Mouse (Mus musculus): Measurements from ENCODE around the gene Zfp61. TPM values are rescaled to one million over a fixed set of nuclear protein-coding genes. Genes with fewer than 3 reads are reported as not detected.
"Not testable (repeated sequence)": the region's sequence is repeated elsewhere in the genome, so short reads cannot be mapped to it uniquely, and the experiment has no call there.

Gene Zfp61
- polyA plus RNA-seq, 1 experiment from 2014 or later: 46.4 TPM

DNA sequence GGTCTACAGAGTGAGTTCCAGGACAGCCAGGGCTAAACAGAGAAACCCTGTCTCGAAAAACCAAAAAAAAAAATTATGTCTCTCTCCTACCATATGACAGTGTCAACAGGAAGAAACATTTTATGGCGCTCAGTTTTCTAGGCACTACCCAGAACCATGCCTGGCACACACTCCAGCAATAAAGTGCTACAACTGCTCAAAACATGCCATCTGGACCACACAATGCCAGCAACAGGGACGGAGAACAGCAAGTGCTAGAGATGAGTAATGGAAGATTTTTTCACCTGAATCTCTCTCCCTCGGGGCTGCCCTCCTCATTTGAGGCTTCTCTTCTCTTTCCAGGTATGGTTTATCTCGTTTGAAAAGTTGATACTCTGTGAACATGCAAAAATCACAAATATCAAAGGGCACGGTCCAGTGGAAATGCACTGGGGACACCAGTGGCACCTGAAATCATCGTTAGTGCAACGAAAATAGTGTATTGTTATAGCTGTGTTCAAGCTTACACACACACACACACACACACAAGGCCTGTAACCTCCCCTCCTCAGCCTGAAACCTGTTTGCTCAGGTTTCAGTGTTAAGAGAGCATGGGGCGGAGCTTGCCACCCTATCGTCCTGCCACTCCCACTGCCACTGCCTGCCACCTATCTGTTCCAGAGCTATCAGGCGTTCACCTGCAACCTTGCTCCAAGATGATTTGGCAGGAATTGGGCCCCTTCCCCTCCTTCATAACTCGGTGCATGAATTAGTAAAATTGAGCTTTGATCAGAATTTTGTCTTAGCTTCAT, 7.8 kb downstream of the Zfp61 start:
- WGBS: 87% methylated on average over 12 of the region's 12 CpGs
- no peak for DNase-seq (ENCODE audit: low spot score)
- Histone ChIP-seq H3K36me3 (replicated peaks) (peaks cover 96% of the 10 kb centered on the region), H3K4me1 (peaks cover 7% of the 10 kb centered on the region), H3K27me3 (replicated peaks; ENCODE audit: low read depth, poor library complexity, severe bottlenecking) (no peaks in the 10 kb centered on the region), H3K9me3 (peaks cover 10% of the 10 kb centered on the region; the same call in 1 of the 2 replicates), H3K27ac (replicated peaks) (no peak overlapping the region), H3K4me3 (no peak overlapping the region)

- H3K9me3 ChIP-seq: peaks cover 14% of the 10 kb centered on the region; the same call in 1 of the 2 replicates
- H3K27me3 ChIP-seq (replicated peaks; ENCODE audit: low read depth, poor library complexity, severe bottlenecking): no peaks in the 10 kb centered on the region
- 90% methylated on average over 27 of the region's 27 CpGs for WGBS
- DNase-seq (ENCODE audit: low spot score): no peak
- H3K4me1 ChIP-seq: no peaks in the 10 kb centered on the region
- no peak overlapping the region for H3K4me3 ChIP-seq
- no peak overlapping the region for H3K27ac ChIP-seq (replicated peaks)
- peaks cover 95% of the 10 kb centered on the region for H3K36me3 ChIP-seq (replicated peaks)
Observed at GRCm38 (mm10) chr7:24291387-24292090, 9.5 kb downstream of the Zfp61 start.

- Histone ChIP-seq H3K27ac (replicated peaks) (no peak overlapping the region), H3K4me1 (no peaks in the 10 kb centered on the region), H3K36me3 (replicated peaks) (peaks cover 81% of the 10 kb centered on the region), H3K4me3 (no peak overlapping the region), H3K27me3 (replicated peaks; ENCODE audit: low read depth, poor library complexity, severe bottlenecking) (no peaks in the 10 kb centered on the region), H3K9me3 (peaks cover 14% of the 10 kb centered on the region; the same call in 1 of the 2 replicates)
- DNase-seq (ENCODE audit: low spot score): no peak
- 91% methylated on average over 4 of the region's 4 CpGs for WGBS
Observed at GRCm38 (mm10) chr7:24290106-24290693, 10.8 kb downstream of the Zfp61 start.

GRCm38 (mm10) chr7:24288512-24288911, 12.5 kb downstream of the Zfp61 start:
- H3K9me3 ChIP-seq: peaks cover 14% of the 10 kb centered on the region; the same call in 1 of the 2 replicates
- WGBS: 94% methylated on average over 6 of the region's 6 CpGs
- H3K4me1 ChIP-seq: no peaks in the 10 kb centered on the region
- no peak overlapping the region for H3K27ac ChIP-seq (replicated peaks)
- peaks cover 64% of the 10 kb centered on the region for H3K36me3 ChIP-seq (replicated peaks)
- no peak for DNase-seq (ENCODE audit: low spot score)
- H3K27me3 ChIP-seq (replicated peaks; ENCODE audit: low read depth, poor library complexity, severe bottlenecking): no peaks in the 10 kb centered on the region
- no peak overlapping the region for H3K4me3 ChIP-seq

GRCm38 (mm10) chr7:24287670-24288069, 13.4 kb downstream of the Zfp61 start:
- WGBS: 87% methylated on average over 5 of the region's 5 CpGs
- Histone ChIP-seq H3K9me3 (peaks cover 14% of the 10 kb centered on the region; the same call in 1 of the 2 replicates), H3K27me3 (replicated peaks; ENCODE audit: low read depth, poor library complexity, severe bottlenecking) (no peaks in the 10 kb centered on the region), H3K36me3 (replicated peaks) (peaks cover 56% of the 10 kb centered on the region), H3K4me3 (no peak overlapping the region), H3K4me1 (no peaks in the 10 kb centered on the region), H3K27ac (replicated peaks) (no peak overlapping the region)
- DNase-seq (ENCODE audit: low spot score): peak; percentile 6

DNA sequence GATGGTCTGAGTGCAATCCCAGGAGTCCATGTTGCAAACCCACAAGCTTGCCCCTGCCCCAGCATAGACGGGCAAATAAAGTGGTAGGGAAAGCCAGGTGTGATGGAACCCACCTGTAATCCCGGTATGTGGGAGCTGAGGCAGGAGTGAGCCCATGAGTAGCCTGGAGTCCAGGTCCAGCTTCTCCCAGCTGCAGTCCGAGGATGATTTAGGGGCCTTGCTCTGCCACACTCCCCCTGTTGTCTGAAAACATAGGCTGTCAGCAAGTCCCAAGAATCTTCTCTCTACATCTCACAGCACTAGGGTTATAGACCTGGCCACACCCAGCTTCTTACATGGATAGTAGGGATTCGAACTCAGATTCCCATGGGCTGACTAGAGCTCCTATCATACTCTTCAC, 14.1 kb downstream of the Zfp61 start:
- Histone ChIP-seq H3K27ac (replicated peaks) (no peak overlapping the region), H3K27me3 (replicated peaks; ENCODE audit: low read depth, poor library complexity, severe bottlenecking) (no peaks in the 10 kb centered on the region), H3K4me1 (no peaks in the 10 kb centered on the region), H3K9me3 (peaks cover 12% of the 10 kb centered on the region; the same call in 1 of the 2 replicates), H3K36me3 (replicated peaks) (peaks cover 48% of the 10 kb centered on the region), H3K4me3 (no peak overlapping the region)
- WGBS: 72% methylated on average over 4 of the region's 4 CpGs
- peak; percentile 5 for DNase-seq (ENCODE audit: low spot score)

DNA sequence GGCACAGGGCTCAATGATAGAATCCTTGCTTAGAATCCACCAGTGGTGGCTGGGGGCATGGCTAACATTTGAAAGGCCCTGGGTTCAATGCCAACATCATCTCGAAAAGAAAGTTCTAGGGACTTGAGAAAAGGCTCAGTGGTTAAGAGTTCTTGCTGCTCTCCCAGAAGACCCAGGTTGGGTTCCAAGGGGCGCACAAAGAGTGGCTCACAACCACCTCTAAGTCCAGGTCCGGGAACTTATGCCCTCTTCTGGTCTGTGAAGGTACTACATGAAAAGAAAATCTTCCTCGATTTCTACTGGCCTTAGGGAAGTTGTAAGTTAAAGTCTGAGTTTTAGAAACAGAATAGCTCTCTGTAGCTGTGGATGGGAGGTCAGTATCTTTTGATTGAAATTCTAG, 14.9 kb downstream of the Zfp61 start:
- H3K27me3 ChIP-seq (replicated peaks; ENCODE audit: low read depth, poor library complexity, severe bottlenecking): no peaks in the 10 kb centered on the region
- WGBS: 46% methylated on average over 4 of the region's 4 CpGs
- H3K4me1 ChIP-seq: no peaks in the 10 kb centered on the region
- no peak overlapping the region for H3K27ac ChIP-seq (replicated peaks)
- peak; percentile 5 for DNase-seq (ENCODE audit: low spot score)
- H3K36me3 ChIP-seq (replicated peaks): peaks cover 40% of the 10 kb centered on the region
- H3K4me3 ChIP-seq: no peak overlapping the region
- peaks cover 4% of the 10 kb centered on the region; the same call in 1 of the 2 replicates for H3K9me3 ChIP-seq

DNA sequence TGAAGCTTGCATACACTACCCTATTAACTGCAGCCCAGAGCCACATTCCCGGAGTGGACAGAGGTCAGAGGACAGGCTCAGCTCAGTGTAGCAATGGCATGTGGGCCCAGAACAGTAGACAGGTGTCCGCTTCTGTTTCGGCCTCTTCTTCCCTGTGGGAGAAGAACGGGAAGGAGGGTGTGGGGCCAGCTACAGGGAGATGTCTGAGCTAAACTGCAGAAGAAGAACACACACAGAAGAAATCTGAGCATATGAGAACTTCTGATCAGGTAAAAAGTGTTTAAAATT, 20.2 kb downstream of the Zfp61 start:
- H3K36me3 ChIP-seq (replicated peaks): peaks cover 17% of the 10 kb centered on the region
- no peaks in the 10 kb centered on the region for H3K27me3 ChIP-seq (replicated peaks; ENCODE audit: low read depth, poor library complexity, severe bottlenecking)
- no peak for DNase-seq (ENCODE audit: low spot score)
- no peak overlapping the region for H3K4me3 ChIP-seq
- 47% methylated on average over 4 of the region's 4 CpGs for WGBS
- H3K27ac ChIP-seq (replicated peaks): no peak overlapping the region
- H3K9me3 ChIP-seq: peaks cover 7% of the 10 kb centered on the region; the same call in 1 of the 2 replicates
- H3K4me1 ChIP-seq: peaks cover 7% of the 10 kb centered on the region; the same call in 1 of the 2 replicates

DNA sequence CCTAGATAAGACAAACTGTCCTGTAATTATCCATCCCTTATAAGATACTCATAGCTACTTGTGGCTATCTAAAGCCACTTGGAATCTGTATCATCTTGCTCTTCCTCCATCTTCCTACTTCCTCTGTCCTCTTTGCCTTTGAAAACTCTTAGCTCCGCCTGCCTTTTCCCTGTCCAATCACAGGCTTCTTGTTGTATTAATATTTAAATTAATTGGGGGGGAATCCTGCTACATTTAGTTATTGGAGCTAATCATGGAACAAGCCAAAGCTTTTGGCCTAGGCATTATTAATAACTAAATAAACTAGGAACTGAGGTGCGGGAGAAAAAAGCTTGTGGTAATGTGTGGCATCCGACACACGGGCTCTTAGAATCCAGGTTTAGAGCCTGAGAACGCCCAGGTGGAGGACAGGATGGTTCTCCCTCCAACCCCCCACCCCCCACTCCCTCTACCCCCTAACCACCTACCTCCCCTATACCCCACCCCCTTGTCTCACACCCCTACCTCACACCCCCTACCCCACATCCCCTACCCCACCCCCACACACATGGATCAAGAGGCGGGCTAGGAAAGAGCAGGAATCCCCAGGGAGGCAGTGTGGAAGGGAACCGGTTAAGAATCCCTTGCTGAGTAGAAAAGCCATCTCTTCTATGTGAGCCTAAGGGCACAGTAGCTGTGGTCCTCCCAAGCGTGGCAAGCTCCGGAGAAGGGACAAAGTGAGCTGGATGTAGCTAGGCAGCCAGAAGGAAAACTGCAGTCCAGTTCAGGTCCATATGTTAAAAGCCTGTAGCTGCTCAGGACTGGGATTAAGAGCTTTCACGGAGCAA, 20.8 kb downstream of the Zfp61 start:
- Histone ChIP-seq H3K27me3 (replicated peaks; ENCODE audit: low read depth, poor library complexity, severe bottlenecking) (no peaks in the 10 kb centered on the region), H3K36me3 (replicated peaks) (peaks cover 23% of the 10 kb centered on the region), H3K9me3 (peaks cover 8% of the 10 kb centered on the region; the same call in 1 of the 2 replicates), H3K4me1 (peaks cover 7% of the 10 kb centered on the region; the same call in 1 of the 2 replicates), H3K4me3 (no peak overlapping the region), H3K27ac (replicated peaks) (no peak overlapping the region)
- 53% methylated on average over 10 of the region's 10 CpGs for WGBS
- no peak for DNase-seq (ENCODE audit: low spot score)

- H3K4me3 ChIP-seq; H3K27ac ChIP-seq (replicated peaks); H3K4me1 ChIP-seq; DNase-seq (ENCODE audit: low spot score); H3K27me3 ChIP-seq (replicated peaks; ENCODE audit: low read depth, poor library complexity, severe bottlenecking): not testable (repeated sequence)
- H3K9me3 ChIP-seq: peaks cover 14% of the 10 kb centered on the region; the same call in 1 of the 2 replicates
- H3K36me3 ChIP-seq (replicated peaks): peaks cover 38% of the 10 kb centered on the region
- 83% methylated on average over 3 of the region's 3 CpGs for WGBS
Observed at GRCm38 (mm10) chr7:24278771-24279170, 22.3 kb downstream of the Zfp61 start.

DNA sequence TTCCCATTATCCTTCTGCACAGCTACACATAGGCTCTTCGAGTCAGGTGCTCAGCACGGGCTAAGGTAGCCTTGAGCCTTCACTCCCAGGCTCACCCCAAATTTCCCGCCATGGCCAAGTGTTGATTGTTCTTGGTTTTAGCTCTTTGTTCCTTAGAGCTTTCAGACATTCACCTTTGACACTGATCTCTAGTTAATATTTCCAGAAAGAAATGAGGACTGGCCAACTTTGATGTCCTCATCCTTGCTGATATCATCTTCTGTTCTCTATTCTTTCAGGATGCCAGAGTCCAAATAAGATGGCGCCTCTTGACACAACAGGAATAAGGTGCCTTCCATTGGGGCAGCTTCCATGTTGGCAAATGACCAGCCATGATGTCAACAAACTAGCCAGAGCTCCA, 26.6 kb downstream of the Zfp61 start:
- Histone ChIP-seq H3K27me3 (replicated peaks; ENCODE audit: low read depth, poor library complexity, severe bottlenecking) (no peaks in the 10 kb centered on the region), H3K27ac (replicated peaks) (no peak overlapping the region), H3K4me1 (peaks cover 5% of the 10 kb centered on the region), H3K36me3 (replicated peaks) (peaks cover 49% of the 10 kb centered on the region), H3K4me3 (no peak overlapping the region), H3K9me3 (peaks cover 14% of the 10 kb centered on the region; the same call in 1 of the 2 replicates)
- 92% methylated on average over 4 of the region's 4 CpGs for WGBS
- DNase-seq (ENCODE audit: low spot score): no peak

DNA sequence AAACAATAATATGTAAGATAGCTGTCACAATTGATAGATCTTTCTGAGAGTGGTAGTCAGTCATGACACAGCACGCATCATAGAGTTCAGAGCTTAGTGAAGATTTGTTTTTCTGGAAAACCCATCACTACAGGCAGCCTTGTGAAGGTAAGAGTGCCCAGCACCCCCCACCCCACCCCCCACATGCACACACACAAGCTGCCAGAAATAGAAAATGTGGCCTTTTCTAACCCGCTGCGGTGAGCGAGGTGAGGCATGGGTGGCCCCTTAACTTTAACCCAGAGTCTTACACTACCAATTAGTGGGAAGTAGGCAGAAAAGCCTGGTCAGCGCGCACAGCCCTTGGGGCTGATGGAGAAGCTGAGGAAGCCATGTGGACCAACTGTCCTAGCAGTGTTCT, 29.8 kb downstream of the Zfp61 start:
- WGBS: 96% methylated on average over 6 of the region's 6 CpGs

More for the DNA sequence above, 29.8 kb downstream of the Zfp61 start:
- no peak overlapping the region for H3K27ac ChIP-seq (replicated peaks)
- no peak for DNase-seq (ENCODE audit: low spot score)
- peaks cover 35% of the 10 kb centered on the region for H3K36me3 ChIP-seq (replicated peaks)
- H3K4me3 ChIP-seq: 0 out of 2 replicates have a peak overlapping the region, but pooled peaks have one; percentile 64
- H3K9me3 ChIP-seq: 0 out of 2 replicates have a peak, but pooled peaks cover 7% of the 10 kb centered on the region
- H3K4me1 ChIP-seq: peaks cover 5% of the 10 kb centered on the region
- no peaks in the 10 kb centered on the region for H3K27me3 ChIP-seq (replicated peaks; ENCODE audit: low read depth, poor library complexity, severe bottlenecking)
